Mouse (Mus musculus): ENCODE data around the gene Gbx2.

The Gbx2 gene

GRCm38 (mm10) chr1:89912392-89912791 lies 18.6 kb downstream of the Gbx2 start:
- DNase-seq (ENCODE audit: low spot score in 2 of 2), result no peak

GRCm38 (mm10) chr1:89909796-89910195 lies 21.2 kb downstream of the Gbx2 start:
- no peak for DNase-seq (ENCODE audit: low spot score in 2 of 2)

GRCm38 (mm10) chr1:89902641-89903040 lies 28.3 kb downstream of the Gbx2 start:
- no peak for DNase-seq (ENCODE audit: low spot score in 2 of 2)

- no peak for DNase-seq (ENCODE audit: low spot score in 2 of 2)
Measured at GRCm38 (mm10) chr1:89902236-89902635, 28.7 kb downstream of the Gbx2 start.

GRCm38 (mm10) chr1:89901381-89901780 lies 29.6 kb downstream of the Gbx2 start:
- DNase-seq (ENCODE audit: low spot score in 2 of 2), result no peak

- DNase-seq (ENCODE audit: low spot score in 2 of 2), result no peak
Measured at GRCm38 (mm10) chr1:89899761-89900445, 31.1 kb downstream of the Gbx2 start.

GRCm38 (mm10) chr1:89899036-89899435 lies 31.9 kb downstream of the Gbx2 start:
- DNase-seq (ENCODE audit: low spot score in 2 of 2), result no peak

- DNase-seq (ENCODE audit: low spot score in 2 of 2), result no peak
Measured at GRCm38 (mm10) chr1:89895801-89896200, 35.2 kb downstream of the Gbx2 start.

GRCm38 (mm10) chr1:89892281-89892680 lies 38.7 kb downstream of the Gbx2 start:
- no peak for DNase-seq (ENCODE audit: low spot score in 2 of 2)

- DNase-seq (ENCODE audit: low spot score in 2 of 2), result no peak
Measured at GRCm38 (mm10) chr1:89891400-89891799, 39.6 kb downstream of the Gbx2 start.

- no peak for DNase-seq (ENCODE audit: low spot score in 2 of 2)
Measured at GRCm38 (mm10) chr1:89885696-89886095, 45.3 kb downstream of the Gbx2 start.

- no peak for DNase-seq (ENCODE audit: low spot score in 2 of 2)
Measured at GRCm38 (mm10) chr1:89884335-89884734, 46.6 kb downstream of the Gbx2 start.

GRCm38 (mm10) chr1:89880834-89881233 lies 50.1 kb downstream of the Gbx2 start:
- no peak for DNase-seq (ENCODE audit: low spot score in 2 of 2)

GRCm38 (mm10) chr1:89880193-89880592 lies 50.8 kb downstream of the Gbx2 start:
- no peak for DNase-seq (ENCODE audit: low spot score in 2 of 2)

GRCm38 (mm10) chr1:89878496-89878895 lies 52.5 kb downstream of the Gbx2 start:
- DNase-seq (ENCODE audit: low spot score in 2 of 2), result peak in 1 of 2 experiments; percentile 10

Measured in right cerebral cortex, adult 2 months (tissue).